Mouse (Mus musculus) midbrain, embryonic 12.5 days (tissue): Measurements from ENCODE around the gene Bach2. TPM values are rescaled to one million over a fixed set of nuclear protein-coding genes. Genes with fewer than 3 reads are reported as not detected.

Experiments
- ATAC-seq: fragments of 200-750 bp; cut with Nextera tagmentation; 2 replicates; pipeline ENCODE4 v1.8.0; 2017; ENCODE audit warnings: low read depth, moderate TSS enrichment, moderate library complexity; ENCODE audit not compliant: low FRiP score
- H3K27ac ChIP-seq: fragments of 300-500 bp; sonication (generic); replicated peaks from 2 replicates; pipeline ENCODE4 v1.5.1; 2016; ENCODE audit warnings: mild to moderate bottlenecking
- H3K27me3 ChIP-seq: fragments of 300-500 bp; sonication (generic); 2 replicates; pipeline ENCODE4 v1.6.1; 2016; ENCODE audit warnings: mild to moderate bottlenecking
- H3K36me3 ChIP-seq: fragments of 300-500 bp; sonication (generic); 2 replicates; pipeline ENCODE4 v1.6.1; 2016
- H3K4me1 ChIP-seq: fragments of 300-500 bp; sonication (generic); 2 replicates; pipeline ENCODE4 v1.6.1; 2016
- H3K4me2 ChIP-seq: fragments of 300-500 bp; sonication (generic); replicated peaks from 2 replicates; pipeline ENCODE4 v1.6.1; 2016; ENCODE audit warnings: mild to moderate bottlenecking, moderate library complexity
- H3K4me3 ChIP-seq: fragments of 300-500 bp; sonication (generic); 2 replicates; pipeline ENCODE4 v1.5.1; 2016; ENCODE audit warnings: mild to moderate bottlenecking
- H3K9ac ChIP-seq: fragments of 300-500 bp; sonication (generic); replicated peaks from 2 replicates; pipeline ENCODE4 v1.6.1; 2016; ENCODE audit warnings: mild to moderate bottlenecking, moderate library complexity
- H3K9me3 ChIP-seq: fragments of 300-500 bp; sonication (generic); 2 replicates; pipeline ENCODE4 v1.6.1; 2016; ENCODE audit warnings: mild to moderate bottlenecking
- WGBS: fragments of 180-500 bp; shearing (Covaris S2); methylation state at CpG from one replicate; pipeline ENCODE4 v1.1.7; 2016; 5-methylcytosine and 5-hydroxymethylcytosine counted together
- polyA plus RNA-seq: library from polyadenylated mRNA; unstranded; fragments of >200 nt; fragmentation: Nextera tagmentation; extraction: Ambion mirVana; gene quantifications from 2 replicates; pipeline ENCODE4 v1.2.1, GENCODE M21; 2016

The Bach2 gene
- polyA plus RNA-seq, 1 experiment from 2014 or later: 17.8 TPM

DNA sequence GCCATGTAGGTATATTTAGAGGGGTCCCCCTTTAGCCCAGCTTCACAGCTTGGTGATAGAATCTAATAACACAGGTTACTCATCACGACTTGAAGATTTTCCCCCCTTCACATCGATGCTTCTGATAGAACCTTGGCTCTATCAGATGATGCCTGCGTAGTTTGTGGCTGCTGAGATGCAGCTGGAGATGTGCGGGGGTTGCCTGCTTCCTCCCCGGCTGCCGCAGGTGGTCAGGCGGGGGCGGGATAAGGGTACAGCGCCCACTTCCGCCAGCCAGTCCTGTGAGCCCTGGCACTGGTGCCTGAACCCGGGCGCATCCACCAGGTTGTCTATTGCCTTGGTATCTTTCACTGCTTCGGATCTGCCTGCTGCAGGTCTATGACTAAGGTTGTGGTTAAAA lies 19.5 kb downstream of the Bach2 start:
- 93% methylated on average over 13 of the region's 13 CpGs for WGBS
- Histone ChIP-seq H3K4me1 (no peaks in the 10 kb centered on the region), H3K36me3 (no peaks in the 10 kb centered on the region), H3K27me3 (no peaks in the 10 kb centered on the region), H3K9me3 (no peaks in the 10 kb centered on the region), H3K4me3 (no peak overlapping the region), H3K27ac (no peak overlapping the region), H3K4me2 (no peak overlapping the region), H3K9ac (no peak overlapping the region)
- ATAC-seq: no peak

DNA sequence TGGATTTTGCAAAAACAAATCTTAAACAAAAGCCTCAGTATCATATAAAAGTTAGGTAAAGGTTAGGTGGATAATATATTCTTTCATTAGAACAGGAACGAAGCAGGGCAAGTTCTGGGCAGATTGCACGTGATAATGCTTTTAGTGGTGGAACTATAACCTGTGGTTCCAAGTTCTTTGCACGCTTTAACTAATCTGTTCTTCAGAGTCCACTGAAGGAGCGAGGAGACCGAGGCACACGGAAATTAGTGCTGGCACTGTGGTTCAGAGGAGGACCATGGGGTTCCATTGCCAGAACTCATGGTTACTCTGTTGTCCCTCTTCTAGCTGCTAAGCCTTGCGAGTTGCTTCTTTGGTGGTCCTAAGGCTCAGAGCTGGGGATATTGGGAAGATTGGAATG lies 20.0 kb downstream of the Bach2 start:
- Histone ChIP-seq H3K4me2 (no peak overlapping the region), H3K27me3 (no peaks in the 10 kb centered on the region), H3K36me3 (no peaks in the 10 kb centered on the region), H3K9ac (no peak overlapping the region), H3K4me3 (no peak overlapping the region), H3K27ac (no peak overlapping the region), H3K4me1 (peaks cover 5% of the 10 kb centered on the region; the same call in 1 of the 2 replicates), H3K9me3 (no peaks in the 10 kb centered on the region)
- ATAC-seq: no peak
- 94% methylated on average over 7 of the region's 7 CpGs for WGBS

DNA sequence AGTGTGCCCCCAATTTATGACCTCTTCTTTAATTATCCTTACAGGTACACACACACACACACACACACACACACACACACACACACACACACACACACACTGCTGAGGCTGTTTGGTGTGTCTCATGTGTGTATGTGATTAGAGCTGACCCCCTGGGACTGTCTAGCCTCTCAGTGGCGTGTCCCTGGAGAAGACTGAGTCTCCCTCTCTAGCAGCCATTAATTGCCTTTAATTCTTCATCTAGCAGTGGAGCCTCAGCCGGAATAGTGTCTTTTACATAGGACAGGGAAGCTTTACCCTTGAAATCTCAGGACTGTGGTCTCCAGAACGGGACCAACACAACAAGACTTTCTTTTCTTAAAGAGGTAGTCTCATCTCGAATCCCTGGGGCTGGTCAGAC lies 22.3 kb downstream of the Bach2 start:
- 77% methylated on average over 4 of the region's 4 CpGs for whole genome bisulfite sequencing
- H3K9ac ChIP-seq: no peak overlapping the region
- H3K27ac ChIP-seq: no peak overlapping the region
- peaks cover 15% of the 10 kb centered on the region; the same call in 1 of the 2 replicates for H3K4me1 ChIP-seq
- H3K9me3 ChIP-seq: no peaks in the 10 kb centered on the region
- no peak overlapping the region for H3K4me3 ChIP-seq
- no peak overlapping the region for H3K4me2 ChIP-seq
- H3K27me3 ChIP-seq: no peaks in the 10 kb centered on the region
- no peaks in the 10 kb centered on the region for H3K36me3 ChIP-seq
- ATAC-seq: no peak

DNA sequence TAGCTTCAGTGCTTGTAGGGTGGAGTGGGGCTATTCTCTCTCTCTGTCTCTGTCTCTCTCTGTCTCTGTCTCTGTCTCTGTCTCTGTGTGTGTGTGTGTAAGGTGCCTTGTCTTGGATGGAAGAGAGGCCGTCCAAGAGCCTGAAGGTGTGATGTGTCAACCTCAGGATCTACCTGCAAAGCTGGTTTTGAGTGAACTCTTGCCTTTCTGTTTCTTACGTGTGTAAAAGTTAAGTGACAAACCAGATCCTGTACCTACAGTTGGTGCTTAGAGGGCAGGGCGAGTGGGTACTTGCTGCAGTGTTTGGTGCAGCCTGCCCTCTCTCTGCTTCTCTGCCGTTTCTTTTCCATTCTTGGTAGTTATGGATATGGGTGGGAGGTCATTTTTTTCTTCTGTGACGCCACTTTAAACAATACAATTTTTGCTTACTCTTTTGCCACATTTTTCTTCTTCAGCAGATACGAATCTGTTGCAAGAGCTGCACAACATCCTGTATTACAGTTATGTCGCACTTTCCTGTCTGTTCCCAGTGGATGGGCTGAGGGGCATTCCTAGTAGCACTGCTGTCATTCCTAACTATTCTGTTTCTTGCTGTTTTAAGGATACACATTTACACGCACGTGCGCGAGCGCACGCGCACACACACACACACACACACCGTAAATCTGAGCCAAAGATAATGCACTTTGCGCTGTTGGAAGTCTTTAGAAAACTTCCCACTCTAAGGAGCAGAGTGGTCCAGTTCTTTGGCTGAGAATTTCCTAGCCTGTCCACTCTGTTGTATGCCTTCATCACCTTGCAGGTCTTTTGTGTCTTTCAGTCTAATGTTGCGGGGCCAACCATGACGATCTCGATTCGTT lies 24.5 kb downstream of the Bach2 start:
- 93% methylated on average over 20 of the region's 20 CpGs for WGBS
- no peaks in the 10 kb centered on the region for H3K27me3 ChIP-seq
- peaks cover 15% of the 10 kb centered on the region; the same call in 1 of the 2 replicates for H3K4me1 ChIP-seq
- H3K4me2 ChIP-seq: no peak overlapping the region
- H3K9me3 ChIP-seq: no peaks in the 10 kb centered on the region
- H3K27ac ChIP-seq: no peak overlapping the region
- no peak for ATAC-seq
- no peak overlapping the region for H3K9ac ChIP-seq
- H3K36me3 ChIP-seq: no peaks in the 10 kb centered on the region
- no peak overlapping the region for H3K4me3 ChIP-seq

DNA sequence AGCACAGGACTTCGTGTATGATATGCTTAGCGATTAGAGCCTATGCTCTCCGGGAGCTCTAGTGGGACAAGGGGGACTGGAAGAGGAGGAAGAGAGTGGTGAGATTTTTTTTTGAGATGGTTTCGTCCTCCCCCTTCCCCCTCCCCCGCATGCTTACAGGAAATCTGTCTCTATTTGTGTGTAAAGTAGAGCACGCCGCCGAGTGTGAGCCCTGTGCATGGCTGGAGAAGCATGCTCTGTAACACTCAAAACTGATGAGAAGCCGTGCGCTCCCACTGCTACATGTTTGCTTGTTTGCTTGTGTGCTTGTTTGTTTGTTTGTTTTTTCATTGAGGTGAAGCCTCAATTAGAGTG lies 25.1 kb downstream of the Bach2 start:
- Histone ChIP-seq H3K27ac (no peak overlapping the region), H3K9ac (no peak overlapping the region), H3K9me3 (no peaks in the 10 kb centered on the region), H3K4me2 (no peak overlapping the region), H3K4me3 (no peak overlapping the region), H3K27me3 (no peaks in the 10 kb centered on the region), H3K4me1 (peaks cover 15% of the 10 kb centered on the region; the same call in 1 of the 2 replicates), H3K36me3 (no peaks in the 10 kb centered on the region)
- no peak for ATAC-seq
- 74% methylated on average over 10 of the region's 10 CpGs for WGBS

DNA sequence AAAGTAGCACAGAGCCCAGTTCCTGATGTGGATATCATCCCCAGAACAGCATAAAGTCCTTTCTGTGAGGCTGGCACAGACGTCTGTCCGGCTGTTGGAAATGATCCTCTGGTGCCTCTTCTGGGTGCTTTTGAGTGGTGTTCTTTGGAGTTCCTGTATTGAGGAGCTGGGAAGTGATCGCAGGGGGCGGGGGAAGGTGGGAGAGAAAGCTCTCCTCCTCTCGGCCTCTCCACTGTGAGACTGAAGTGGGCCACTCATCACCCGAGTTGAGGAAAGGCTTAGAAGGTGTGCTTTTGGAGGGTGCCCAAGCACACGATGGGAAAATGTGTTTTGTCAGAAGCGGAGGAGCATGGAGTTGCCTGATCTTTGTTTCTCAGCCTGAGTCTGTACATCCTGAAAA lies 26.3 kb downstream of the Bach2 start:
- 75% methylated on average over 8 of the region's 8 CpGs for WGBS
- Histone ChIP-seq H3K9ac (no peak overlapping the region), H3K27me3 (no peaks in the 10 kb centered on the region), H3K27ac (no peak overlapping the region), H3K4me1 (peaks cover 15% of the 10 kb centered on the region; the same call in 1 of the 2 replicates), H3K4me3 (no peak overlapping the region), H3K4me2 (no peak overlapping the region), H3K36me3 (no peaks in the 10 kb centered on the region), H3K9me3 (no peaks in the 10 kb centered on the region)
- no peak for ATAC-seq

DNA sequence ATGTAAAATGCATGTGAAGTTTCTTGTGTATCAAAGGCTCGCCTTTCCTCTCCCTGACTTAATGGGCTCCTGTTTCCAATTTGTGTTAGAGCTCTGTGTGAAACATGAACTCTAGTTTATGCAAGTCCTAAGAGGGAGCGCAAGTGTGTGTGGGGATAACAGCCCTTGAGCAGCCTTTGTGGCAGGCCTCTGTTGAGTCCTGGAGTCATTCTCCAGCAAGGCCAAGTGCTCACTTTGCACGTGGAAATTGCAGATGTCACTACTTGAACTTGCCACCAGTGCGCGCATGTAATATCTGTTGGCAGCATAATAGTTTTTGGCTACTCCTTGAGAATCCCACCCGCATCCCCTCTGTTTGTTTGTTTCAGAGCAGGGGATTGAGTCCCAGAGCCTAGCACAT lies 28.1 kb downstream of the Bach2 start:
- Histone ChIP-seq H3K9ac (no peak overlapping the region), H3K36me3 (0 out of 2 replicates have a peak, but pooled peaks cover 4% of the 10 kb centered on the region), H3K4me1 (peaks cover 15% of the 10 kb centered on the region; the same call in 1 of the 2 replicates), H3K27ac (no peak overlapping the region), H3K9me3 (no peaks in the 10 kb centered on the region), H3K4me2 (no peak overlapping the region), H3K27me3 (no peaks in the 10 kb centered on the region), H3K4me3 (no peak overlapping the region)
- no peak for ATAC-seq
- WGBS: 85% methylated on average over 6 of the region's 6 CpGs

DNA sequence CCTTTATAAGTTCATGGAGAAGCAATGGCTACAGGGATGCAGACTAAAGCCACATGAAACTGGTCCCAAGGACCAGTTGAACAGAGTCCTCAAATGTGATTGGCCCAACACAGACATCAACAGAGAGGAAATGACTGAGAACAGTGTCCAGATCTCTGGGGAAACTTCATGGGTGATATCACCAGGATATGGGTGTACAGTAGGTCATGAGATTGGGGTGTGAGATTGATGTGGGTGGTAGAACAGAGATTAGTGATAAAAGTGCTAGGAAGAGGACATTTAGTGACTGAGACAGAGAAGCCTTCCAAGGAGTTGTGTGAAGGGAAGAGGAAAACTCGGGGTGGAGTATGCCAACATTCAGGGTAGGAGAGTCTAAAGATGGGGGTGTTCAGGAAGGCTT lies 29.4 kb downstream of the Bach2 start:
- no peak overlapping the region for H3K4me2 ChIP-seq
- H3K36me3 ChIP-seq: 0 out of 2 replicates have a peak, but pooled peaks cover 4% of the 10 kb centered on the region
- H3K9ac ChIP-seq: no peak overlapping the region
- H3K27ac ChIP-seq: no peak overlapping the region
- H3K27me3 ChIP-seq: no peaks in the 10 kb centered on the region
- WGBS: 97% methylated on average over 1 of the region's 1 CpGs
- ATAC-seq: no peak
- H3K4me1 ChIP-seq: peaks cover 15% of the 10 kb centered on the region; the same call in 1 of the 2 replicates
- H3K4me3 ChIP-seq: no peak overlapping the region
- H3K9me3 ChIP-seq: no peaks in the 10 kb centered on the region

DNA sequence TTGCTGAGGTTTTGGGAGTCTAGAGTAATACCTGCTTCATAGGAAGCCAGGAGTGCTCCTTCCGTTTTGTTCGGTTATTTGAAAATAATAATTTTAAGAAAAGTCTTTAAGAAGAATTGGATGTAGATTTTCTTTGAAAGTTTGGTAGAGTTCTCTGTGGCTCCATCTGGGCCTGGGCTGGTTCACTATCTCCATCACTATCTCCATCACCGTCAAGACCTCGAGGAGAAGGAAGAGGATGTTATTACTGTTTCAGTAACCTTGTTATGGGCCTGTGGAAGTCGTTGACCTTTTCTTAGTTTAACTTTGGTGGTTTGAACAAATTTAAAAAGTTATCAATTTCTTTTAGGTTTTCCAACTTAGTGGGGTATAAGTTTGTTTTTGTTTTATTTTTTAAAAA lies 33.8 kb downstream of the Bach2 start:
- Histone ChIP-seq H3K36me3 (0 out of 2 replicates have a peak, but pooled peaks cover 4% of the 10 kb centered on the region), H3K9ac (no peak overlapping the region), H3K27ac (no peak overlapping the region), H3K27me3 (no peaks in the 10 kb centered on the region), H3K4me2 (no peak overlapping the region), H3K4me1 (no peaks in the 10 kb centered on the region), H3K4me3 (no peak overlapping the region), H3K9me3 (no peaks in the 10 kb centered on the region)
- WGBS: 87% methylated on average over 5 of the region's 5 CpGs
- ATAC-seq: no peak

DNA sequence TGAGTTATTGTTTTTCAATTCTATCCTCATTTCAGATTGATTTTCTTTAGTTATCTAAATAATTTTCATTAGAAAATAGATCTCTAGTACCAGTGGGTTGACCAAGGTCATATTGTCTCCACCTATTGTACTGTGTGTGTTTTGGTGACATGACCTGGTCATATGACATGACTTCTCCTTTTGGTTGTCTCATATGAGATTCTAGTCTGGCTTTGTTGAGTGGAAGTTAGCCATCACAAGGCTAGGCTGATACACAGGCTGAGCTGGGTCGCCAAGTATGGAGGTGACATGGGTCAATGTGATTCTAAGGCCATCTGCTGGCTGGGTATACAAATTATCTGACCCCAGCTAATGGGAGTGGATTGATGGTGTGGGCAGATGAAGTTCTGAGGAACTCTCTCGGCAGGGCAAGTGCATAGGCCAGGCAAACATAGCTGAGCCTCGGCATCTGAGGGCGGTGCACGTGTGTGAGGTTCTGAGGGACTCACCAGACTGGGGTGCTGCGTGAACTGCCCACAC lies 36.2 kb downstream of the Bach2 start:
- H3K9ac ChIP-seq: no peak overlapping the region
- H3K27ac ChIP-seq: no peak overlapping the region
- no peaks in the 10 kb centered on the region for H3K27me3 ChIP-seq
- 0 out of 2 replicates have a peak, but pooled peaks cover 4% of the 10 kb centered on the region for H3K36me3 ChIP-seq
- H3K4me2 ChIP-seq: no peak overlapping the region
- no peaks in the 10 kb centered on the region for H3K9me3 ChIP-seq
- WGBS: 86% methylated on average over 6 of the region's 6 CpGs
- no peak overlapping the region for H3K4me3 ChIP-seq
- ATAC-seq: no peak
- no peaks in the 10 kb centered on the region for H3K4me1 ChIP-seq

DNA sequence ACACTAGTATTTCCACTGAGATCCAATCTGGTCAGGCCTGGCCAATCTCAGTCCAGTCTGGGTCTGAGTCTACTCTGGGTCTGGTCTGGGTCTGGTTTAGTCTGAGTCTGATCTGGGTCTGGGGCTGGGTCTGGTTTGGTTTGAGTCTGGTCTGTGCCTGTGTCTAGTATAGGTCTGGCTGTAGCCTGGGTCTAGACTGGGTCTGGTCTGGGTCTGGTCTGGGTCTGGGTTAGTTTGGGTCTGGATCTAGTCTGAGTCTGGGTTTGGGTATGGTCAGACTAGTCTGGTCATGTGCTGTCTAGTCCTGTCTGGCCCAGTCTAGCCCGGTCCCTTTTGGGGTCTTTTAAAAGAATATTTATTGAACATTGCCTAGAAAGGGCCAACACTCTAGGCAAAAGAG lies 41.2 kb downstream of the Bach2 start:
- no peak for ATAC-seq
- Histone ChIP-seq H3K4me2 (no peak overlapping the region), H3K4me3 (no peak overlapping the region), H3K9ac (no peak overlapping the region), H3K9me3 (no peaks in the 10 kb centered on the region), H3K27me3 (no peaks in the 10 kb centered on the region), H3K27ac (no peak overlapping the region), H3K4me1 (no peaks in the 10 kb centered on the region), H3K36me3 (no peaks in the 10 kb centered on the region)
- WGBS: 89% methylated on average over 1 of the region's 1 CpGs

DNA sequence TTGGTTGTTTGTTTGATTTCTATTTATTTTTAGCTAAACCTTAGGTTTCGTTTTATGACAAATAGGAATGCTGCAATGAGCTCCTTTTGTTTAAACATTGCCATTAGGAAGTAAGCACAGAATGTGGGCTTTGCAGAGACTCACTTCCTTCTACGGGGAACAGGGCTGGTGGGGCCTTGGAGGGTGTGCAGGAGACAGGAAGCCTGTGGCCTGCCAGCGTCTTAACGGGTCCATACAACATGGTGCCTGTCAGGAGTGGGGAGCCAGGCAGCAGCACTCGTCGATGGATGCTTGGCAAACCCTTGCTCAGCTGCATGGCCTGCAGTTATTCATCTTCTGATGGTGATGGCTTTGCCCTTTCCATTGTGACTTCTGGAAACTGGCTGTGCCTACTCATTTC lies 41.8 kb downstream of the Bach2 start:
- no peak for ATAC-seq
- 84% methylated on average over 6 of the region's 6 CpGs for WGBS

More for the DNA sequence above, 41.8 kb downstream of the Bach2 start:
- H3K9me3 ChIP-seq: no peaks in the 10 kb centered on the region
- H3K4me1 ChIP-seq: no peaks in the 10 kb centered on the region
- no peak overlapping the region for H3K27ac ChIP-seq
- H3K4me2 ChIP-seq: no peak overlapping the region
- H3K4me3 ChIP-seq: no peak overlapping the region
- H3K9ac ChIP-seq: no peak overlapping the region
- H3K36me3 ChIP-seq: no peaks in the 10 kb centered on the region
- no peaks in the 10 kb centered on the region for H3K27me3 ChIP-seq
